Mouse (Mus musculus): ENCODE data around the gene Dmrt3. TPM values are rescaled to one million over a fixed set of nuclear protein-coding genes. Genes with fewer than 3 reads are reported as not detected.

Gene Dmrt3
- polyA plus RNA-seq, 1 experiment from 2014 or later, result 0.06 TPM

GRCm38 (mm10) chr19:25635622-25636244, 25.6 kb downstream of the Dmrt3 start:
- no peaks in the 10 kb centered on the region for H3K4me1 ChIP-seq (ENCODE audit: control insufficient read depth, insufficient read depth, low read length)
- no peak overlapping the region for H3K27ac ChIP-seq (ENCODE audit: low read depth, low read length)
- peaks cover 10% of the 10 kb centered on the region for H3K27me3 ChIP-seq (ENCODE audit: control insufficient read depth, insufficient read depth, low read length)
- H3K36me3 ChIP-seq (ENCODE audit: control insufficient read depth, insufficient read depth, low read length), result no peaks in the 10 kb centered on the region
- WGBS (ENCODE audit: insufficient replicate concordance), result 12% methylated on average over 22 of the region's 22 CpGs
- peak overlapping the region; percentile 55 for H3K4me2 ChIP-seq
- no peak; the same call in 1 of the 2 replicates for ATAC-seq (replicated peaks; ENCODE audit: insufficient number of reproducible peaks, low FRiP score, low TSS enrichment)
- H3K9ac ChIP-seq (ENCODE audit: low read depth, low read length), result no peak overlapping the region
- no peaks in the 10 kb centered on the region for H3K9me3 ChIP-seq (replicated peaks; ENCODE audit: control insufficient read depth, low read length)
- peak overlapping the region; percentile 23; the same call in 1 of the 2 replicates for H3K4me3 ChIP-seq (ENCODE audit: low read depth, low read length)

- H3K9me3 ChIP-seq (replicated peaks; ENCODE audit: control insufficient read depth, low read length), result no peaks in the 10 kb centered on the region
- H3K4me3 ChIP-seq (ENCODE audit: low read depth, low read length), result no peak overlapping the region
- H3K27me3 ChIP-seq (ENCODE audit: control insufficient read depth, insufficient read depth, low read length), result peaks cover 8% of the 10 kb centered on the region
- no peaks in the 10 kb centered on the region for H3K36me3 ChIP-seq (ENCODE audit: control insufficient read depth, insufficient read depth, low read length)
- no peak overlapping the region for H3K9ac ChIP-seq (ENCODE audit: low read depth, low read length)
- WGBS (ENCODE audit: insufficient replicate concordance), result 60% methylated on average over 11 of the region's 11 CpGs
- H3K4me2 ChIP-seq, result no peak overlapping the region
- no peak overlapping the region for H3K27ac ChIP-seq (ENCODE audit: low read depth, low read length)
- ATAC-seq (replicated peaks; ENCODE audit: insufficient number of reproducible peaks, low FRiP score, low TSS enrichment), result no peak
- H3K4me1 ChIP-seq (ENCODE audit: control insufficient read depth, insufficient read depth, low read length), result no peaks in the 10 kb centered on the region
These were observed 28.8 kb downstream of the Dmrt3 start for GRCm38 (mm10) chr19:25638766-25639361.

- Histone ChIP-seq H3K9me3 (replicated peaks; ENCODE audit: control insufficient read depth, low read length) (no peaks in the 10 kb centered on the region), H3K4me1 (ENCODE audit: control insufficient read depth, insufficient read depth, low read length) (no peaks in the 10 kb centered on the region), H3K36me3 (ENCODE audit: control insufficient read depth, insufficient read depth, low read length) (no peaks in the 10 kb centered on the region), H3K27me3 (ENCODE audit: control insufficient read depth, insufficient read depth, low read length) (peaks cover 3% of the 10 kb centered on the region; the same call in 1 of the 2 replicates), H3K9ac (ENCODE audit: low read depth, low read length) (no peak overlapping the region), H3K4me2 (no peak overlapping the region), H3K4me3 (ENCODE audit: low read depth, low read length) (no peak overlapping the region), H3K27ac (ENCODE audit: low read depth, low read length) (no peak overlapping the region)
- no peak for ATAC-seq (replicated peaks; ENCODE audit: insufficient number of reproducible peaks, low FRiP score, low TSS enrichment)
- 79% methylated on average over 6 of the region's 6 CpGs for WGBS (ENCODE audit: insufficient replicate concordance)
These were observed 31.7 kb downstream of the Dmrt3 start for GRCm38 (mm10) chr19:25641786-25642185.

- WGBS (ENCODE audit: insufficient replicate concordance), result 68% methylated on average over 3 of the region's 3 CpGs
- Histone ChIP-seq H3K27ac (ENCODE audit: low read depth, low read length) (no peak overlapping the region), H3K4me3 (ENCODE audit: low read depth, low read length) (no peak overlapping the region), H3K9ac (ENCODE audit: low read depth, low read length) (no peak overlapping the region), H3K9me3 (replicated peaks; ENCODE audit: control insufficient read depth, low read length) (no peaks in the 10 kb centered on the region), H3K36me3 (ENCODE audit: control insufficient read depth, insufficient read depth, low read length) (no peaks in the 10 kb centered on the region), H3K27me3 (ENCODE audit: control insufficient read depth, insufficient read depth, low read length) (no peaks in the 10 kb centered on the region), H3K4me1 (ENCODE audit: control insufficient read depth, insufficient read depth, low read length) (no peaks in the 10 kb centered on the region), H3K4me2 (no peak overlapping the region)
- ATAC-seq (replicated peaks; ENCODE audit: insufficient number of reproducible peaks, low FRiP score, low TSS enrichment), result no peak
These were observed 37.0 kb downstream of the Dmrt3 start for GRCm38 (mm10) chr19:25647136-25647535.

- H3K4me2 ChIP-seq, result no peak overlapping the region
- no peak overlapping the region for H3K4me3 ChIP-seq (ENCODE audit: low read depth, low read length)
- H3K9me3 ChIP-seq (replicated peaks; ENCODE audit: control insufficient read depth, low read length), result no peaks in the 10 kb centered on the region
- no peaks in the 10 kb centered on the region for H3K4me1 ChIP-seq (ENCODE audit: control insufficient read depth, insufficient read depth, low read length)
- no peak overlapping the region for H3K9ac ChIP-seq (ENCODE audit: low read depth, low read length)
- 67% methylated on average over 4 of the region's 4 CpGs for WGBS (ENCODE audit: insufficient replicate concordance)
- H3K36me3 ChIP-seq (ENCODE audit: control insufficient read depth, insufficient read depth, low read length), result no peaks in the 10 kb centered on the region
- H3K27ac ChIP-seq (ENCODE audit: low read depth, low read length), result no peak overlapping the region
- no peaks in the 10 kb centered on the region for H3K27me3 ChIP-seq (ENCODE audit: control insufficient read depth, insufficient read depth, low read length)
- ATAC-seq (replicated peaks; ENCODE audit: insufficient number of reproducible peaks, low FRiP score, low TSS enrichment), result no peak
These were observed 38.6 kb downstream of the Dmrt3 start for GRCm38 (mm10) chr19:25648701-25649100.

- H3K4me3 ChIP-seq (ENCODE audit: low read depth, low read length), result no peak overlapping the region
- no peak overlapping the region for H3K9ac ChIP-seq (ENCODE audit: low read depth, low read length)
- no peak for ATAC-seq (replicated peaks; ENCODE audit: insufficient number of reproducible peaks, low FRiP score, low TSS enrichment)
- no peaks in the 10 kb centered on the region for H3K27me3 ChIP-seq (ENCODE audit: control insufficient read depth, insufficient read depth, low read length)
- H3K4me1 ChIP-seq (ENCODE audit: control insufficient read depth, insufficient read depth, low read length), result no peaks in the 10 kb centered on the region
- H3K4me2 ChIP-seq, result no peak overlapping the region
- WGBS (ENCODE audit: insufficient replicate concordance), result 63% methylated on average over 10 of the region's 10 CpGs
- H3K27ac ChIP-seq (ENCODE audit: low read depth, low read length), result no peak overlapping the region
- H3K9me3 ChIP-seq (replicated peaks; ENCODE audit: control insufficient read depth, low read length), result no peaks in the 10 kb centered on the region
- no peaks in the 10 kb centered on the region for H3K36me3 ChIP-seq (ENCODE audit: control insufficient read depth, insufficient read depth, low read length)
These were observed 40.4 kb downstream of the Dmrt3 start for GRCm38 (mm10) chr19:25650474-25650873.

- no peaks in the 10 kb centered on the region for H3K27me3 ChIP-seq (ENCODE audit: control insufficient read depth, insufficient read depth, low read length)
- H3K4me3 ChIP-seq (ENCODE audit: low read depth, low read length), result no peak overlapping the region
- H3K36me3 ChIP-seq (ENCODE audit: control insufficient read depth, insufficient read depth, low read length), result no peaks in the 10 kb centered on the region
- no peak overlapping the region for H3K27ac ChIP-seq (ENCODE audit: low read depth, low read length)
- H3K4me2 ChIP-seq, result no peak overlapping the region
- ATAC-seq (replicated peaks; ENCODE audit: insufficient number of reproducible peaks, low FRiP score, low TSS enrichment), result no peak
- no peaks in the 10 kb centered on the region for H3K9me3 ChIP-seq (replicated peaks; ENCODE audit: control insufficient read depth, low read length)
- 70% methylated on average over 5 of the region's 5 CpGs for WGBS (ENCODE audit: insufficient replicate concordance)
- H3K9ac ChIP-seq (ENCODE audit: low read depth, low read length), result no peak overlapping the region
- no peaks in the 10 kb centered on the region for H3K4me1 ChIP-seq (ENCODE audit: control insufficient read depth, insufficient read depth, low read length)
These were observed 42.5 kb downstream of the Dmrt3 start for GRCm38 (mm10) chr19:25652560-25652959.

- Histone ChIP-seq H3K4me1 (ENCODE audit: control insufficient read depth, insufficient read depth, low read length) (no peaks in the 10 kb centered on the region), H3K4me3 (ENCODE audit: low read depth, low read length) (no peak overlapping the region), H3K9me3 (replicated peaks; ENCODE audit: control insufficient read depth, low read length) (no peaks in the 10 kb centered on the region), H3K36me3 (ENCODE audit: control insufficient read depth, insufficient read depth, low read length) (no peaks in the 10 kb centered on the region), H3K27ac (ENCODE audit: low read depth, low read length) (no peak overlapping the region), H3K9ac (ENCODE audit: low read depth, low read length) (no peak overlapping the region), H3K4me2 (no peak overlapping the region), H3K27me3 (ENCODE audit: control insufficient read depth, insufficient read depth, low read length) (no peaks in the 10 kb centered on the region)
- WGBS (ENCODE audit: insufficient replicate concordance), result 62% methylated on average over 12 of the region's 12 CpGs
- ATAC-seq (replicated peaks; ENCODE audit: insufficient number of reproducible peaks, low FRiP score, low TSS enrichment), result no peak
These were observed 44.1 kb downstream of the Dmrt3 start for GRCm38 (mm10) chr19:25654034-25654749.

All from heart, embryonic 11.5 days (tissue).